ENCODE assay signal across 23 mouse cellular contexts in genomic region chr9:6317114-6317513, GRCm38 (mm10). TPM values are rescaled to one million over a fixed set of nuclear protein-coding genes. Genes with fewer than 3 reads are reported as not detected.
DNase-seq lines count a peak whose midpoint lies in the region; ATAC-seq and TF ChIP-seq lines count a peak whose summit lies in the region.
"Had no signal": no experiment of that assay in that cellular context is flagged by ENCODE, and none has a peak within 500 bp of the region (broad histone marks: within the 10 kb centered on the region; RNA-seq: fewer than 3 reads in every experiment).

No protein-coding gene starts in this region.

- no peaks in the 10 kb centered on the region for H3K27me3 ChIP-seq in kidney, postnatal 0 days (ENCODE audit: insufficient read depth, low read length)
- no peaks in the 10 kb centered on the region for H3K27me3 ChIP-seq in kidney, adult 2 months (replicated peaks; ENCODE audit: control insufficient read depth, insufficient read depth, low read length)
- H3K27me3 ChIP-seq in midbrain, embryonic 11.5 days (ENCODE audit: control insufficient read depth, insufficient read depth, low read length), result no peaks in the 10 kb centered on the region
- no peaks in the 10 kb centered on the region for H3K27me3 ChIP-seq in midbrain, embryonic 14.5 days (ENCODE audit: control insufficient read depth, insufficient read depth, low read length)
- H3K27me3 ChIP-seq: embryonic facial prominence, embryonic 13.5 days; forebrain, embryonic 13.5 days; forebrain, embryonic 15.5 days had no signal

- H3K4me3 ChIP-seq in kidney, postnatal 0 days (replicated peaks; ENCODE audit: low read depth, low read length), result no peak overlapping the region
- no peak overlapping the region for H3K4me3 ChIP-seq in kidney, adult 2 months (ENCODE audit: insufficient read depth, low read depth, low read length)
- H3K4me3 ChIP-seq in midbrain, embryonic 11.5 days (ENCODE audit: low read depth, low read length), result no peak overlapping the region
- no peak overlapping the region for H3K4me3 ChIP-seq in midbrain, embryonic 14.5 days (replicated peaks; ENCODE audit: low read depth, low read length)
- H3K4me3 ChIP-seq: embryonic facial prominence, embryonic 13.5 days; forebrain, embryonic 13.5 days; forebrain, embryonic 15.5 days had no signal

- WGBS in kidney, postnatal 0 days, result 40% methylated on average over 1 of the region's 1 CpGs
- WGBS in kidney, adult 2 months, result 40% methylated on average over 1 of the region's 1 CpGs
- WGBS in midbrain, embryonic 11.5 days, result 91% methylated on average over 1 of the region's 1 CpGs
- 93% methylated on average over 1 of the region's 1 CpGs for WGBS in midbrain, embryonic 14.5 days

- H3K4me1 ChIP-seq in kidney, postnatal 0 days (replicated peaks; ENCODE audit: insufficient read depth, low read length), result no peaks in the 10 kb centered on the region
- no peaks in the 10 kb centered on the region for H3K4me1 ChIP-seq in kidney, adult 2 months (ENCODE audit: control insufficient read depth, insufficient read depth, low read length)
- H3K4me1 ChIP-seq in midbrain, embryonic 11.5 days (ENCODE audit: control insufficient read depth, insufficient read depth, low read length), result no peaks in the 10 kb centered on the region
- no peaks in the 10 kb centered on the region for H3K4me1 ChIP-seq in midbrain, embryonic 14.5 days (ENCODE audit: control insufficient read depth, insufficient read depth, low read length)
- H3K4me1 ChIP-seq: embryonic facial prominence, embryonic 13.5 days; forebrain, embryonic 13.5 days; forebrain, embryonic 15.5 days had no signal

- no peaks in the 10 kb centered on the region for H3K36me3 ChIP-seq in kidney, postnatal 0 days (ENCODE audit: insufficient read depth, low read length)
- no peaks in the 10 kb centered on the region for H3K36me3 ChIP-seq in kidney, adult 2 months (ENCODE audit: control insufficient read depth, insufficient read depth, low read length)
- H3K36me3 ChIP-seq in midbrain, embryonic 11.5 days (ENCODE audit: control insufficient read depth, insufficient read depth, low read length), result no peaks in the 10 kb centered on the region
- H3K36me3 ChIP-seq in midbrain, embryonic 14.5 days (ENCODE audit: control insufficient read depth, insufficient read depth, low read length), result no peaks in the 10 kb centered on the region
- H3K36me3 ChIP-seq: embryonic facial prominence, embryonic 13.5 days; forebrain, embryonic 15.5 days had no signal

- no peak overlapping the region for H3K9ac ChIP-seq in kidney, postnatal 0 days (ENCODE audit: low read depth, low read length)
- H3K9ac ChIP-seq in midbrain, embryonic 11.5 days (ENCODE audit: low read length), result no peak overlapping the region
- no peak overlapping the region for H3K9ac ChIP-seq in midbrain, embryonic 14.5 days (replicated peaks; ENCODE audit: low read length)
- H3K9ac ChIP-seq: embryonic facial prominence, embryonic 13.5 days; forebrain, embryonic 13.5 days; forebrain, embryonic 15.5 days; forebrain, postnatal 0 days had no signal

- H3K9me3 ChIP-seq in kidney, postnatal 0 days (replicated peaks; ENCODE audit: low read length), result no peaks in the 10 kb centered on the region
- no peaks in the 10 kb centered on the region for H3K9me3 ChIP-seq in midbrain, embryonic 11.5 days (ENCODE audit: control insufficient read depth, low read length)
- H3K9me3 ChIP-seq in midbrain, embryonic 14.5 days (ENCODE audit: control insufficient read depth, low read length), result no peaks in the 10 kb centered on the region
- H3K9me3 ChIP-seq: embryonic facial prominence, embryonic 13.5 days; forebrain, embryonic 13.5 days; forebrain, embryonic 15.5 days had no signal

- no peak for ATAC-seq in kidney, postnatal 0 days (replicated peaks; ENCODE audit: low FRiP score, low read depth)
- ATAC-seq in midbrain, embryonic 11.5 days (ENCODE audit: low FRiP score), result no peak
- no peak for ATAC-seq in midbrain, embryonic 14.5 days (ENCODE audit: low FRiP score, low TSS enrichment)
- ATAC-seq: forebrain, embryonic 13.5 days; forebrain, embryonic 15.5 days; forebrain, postnatal 0 days had no signal

- H3K4me2 ChIP-seq in kidney, postnatal 0 days (ENCODE audit: low read length), result no peak overlapping the region
- no peak overlapping the region for H3K4me2 ChIP-seq in midbrain, embryonic 11.5 days
- no peak overlapping the region for H3K4me2 ChIP-seq in midbrain, embryonic 14.5 days (ENCODE audit: low read length)
- H3K4me2 ChIP-seq: embryonic facial prominence, embryonic 13.5 days; forebrain, embryonic 13.5 days; forebrain, embryonic 15.5 days had no signal

- no peak for TF ChIP-seq POLR2A in kidney, adult 2 months (IDR thresholded peaks at IDR 0.05; ENCODE audit: low read depth, low read length)

- peak; percentile 19 for DNase-seq in kidney, postnatal 0 days (ENCODE audit: low spot score)
- no peak for DNase-seq in kidney, adult 2 months
- DNase-seq in midbrain, embryonic 11.5 days (ENCODE audit: low spot score, missing footprints), result peak; percentile 12
- DNase-seq in midbrain, embryonic 14.5 days, result no peak
- DNase-seq in yolk sac, embryonic 10.5 days (ENCODE audit: low spot score), result peak; percentile 6
- DNase-seq in adrenal gland, postnatal 25 days, result no peak
- DNase-seq: adrenal gland, adult 2 months; adrenal gland, postnatal 10 days; adrenal gland, postnatal 36 days; cerebellum, adult 11-12 months; cerebellum, adult 2 months; cerebellum, adult 9-10 months; cerebellum, postnatal 10 days; cerebellum, postnatal 25 days; forebrain, postnatal 0 days had no signal

- TF ChIP-seq CTCF in kidney, postnatal 0 days (IDR thresholded peaks at IDR 0.05; ENCODE audit: low read depth), result no peak
- no peak for TF ChIP-seq CTCF in kidney, adult 2 months (conservative IDR thresholded peaks at IDR 0.05; ENCODE audit: insufficient read depth, insufficient read length, low read depth, low read length)

- H3K27ac ChIP-seq in kidney, postnatal 0 days, result no peak overlapping the region
- no peak overlapping the region for H3K27ac ChIP-seq in kidney, adult 2 months (ENCODE audit: insufficient read depth, low read depth, low read length)
- no peak overlapping the region for H3K27ac ChIP-seq in midbrain, embryonic 11.5 days (ENCODE audit: low read depth, low read length)
- no peak overlapping the region for H3K27ac ChIP-seq in midbrain, embryonic 14.5 days (replicated peaks; ENCODE audit: low read depth, low read length)
- H3K27ac ChIP-seq: embryonic facial prominence, embryonic 13.5 days; forebrain, embryonic 13.5 days; forebrain, embryonic 15.5 days had no signal

RNA-seq across cellular contexts. Expression of gene Ddi1, which starts 47.5 kb away (rescaled TPM):
- polyA plus RNA-seq in kidney, postnatal 0 days (2015; fragmentation: Nextera tagmentation; extraction: Ambion mirVana), result 0.06 and 0.08 TPM in 2 replicates
- polyA plus RNA-seq in kidney, adult 2 months (2012; rRNA removed), result not detected in 2 replicates
- not detected in 2 replicates for polyA plus RNA-seq in midbrain, embryonic 11.5 days (2014; fragmentation: Nextera tagmentation; extraction: Ambion mirVana)
- polyA plus RNA-seq in midbrain, embryonic 14.5 days (2014; fragmentation: Nextera tagmentation; extraction: Ambion mirVana), result 0.03 TPM in 1 of 2 replicates, not detected in the other
- not detected in 2 replicates for total RNA-seq in adrenal gland, postnatal 25 days (2021)
- total RNA-seq: adrenal gland, adult 2 months; adrenal gland, postnatal 10 days; adrenal gland, postnatal 36 days; ES-E14; forebrain, postnatal 0 days; MEL had no signal
- polyA plus RNA-seq: adrenal gland, adult 2 months; C2C12; cerebellum, adult 2 months; cortical plate, adult 2 months; embryonic facial prominence, embryonic 11.5 days; forebrain, embryonic 13.5 days; forebrain, embryonic 15.5 days; forebrain, postnatal 0 days had no signal

Comparison
In these comparisons a context has a peak if more than half of its experiments do, and no peak if none do; other contexts are left out.
1. DNase-seq: peak in kidney, postnatal 0 days (single experiment), midbrain, embryonic 11.5 days (single experiment) and yolk sac, embryonic 10.5 days (single experiment); none in kidney, adult 2 months (single experiment), midbrain, embryonic 14.5 days (single experiment) and adrenal gland, postnatal 25 days (single experiment).